Mouse (Mus musculus) ES-Bruce4 (cell line): ENCODE results near the gene Smad3.

Experiments
- CTCF ChIP-seq: IDR thresholded peaks from one replicate; pipeline ENCODE4 v1.8.1; 2011; ENCODE audit warnings: low read depth, low read length
- EP300 ChIP-seq: IDR thresholded peaks from 2 replicates; pipeline ENCODE4 v1.6.1; 2011; ENCODE audit warnings: low read depth, low read length; ENCODE audit not compliant: insufficient read depth
- POLR2A ChIP-seq: IDR thresholded peaks from one replicate; pipeline ENCODE4 v1.8.1; 2011; ENCODE audit warnings: low read length; ENCODE audit not compliant: insufficient read depth

GRCm38 (mm10) chr9:63779950-63780887 is 22.4 kb upstream of the Smad3 start:
- TF ChIP-seq CTCF (no peak), POLR2A (no peak), EP300 (no peak)
